ENCODE assay signal across 11 mouse cellular contexts in genomic region chr10:80697812-80698211, GRCm38 (mm10). TPM values are rescaled to one million over a fixed set of nuclear protein-coding genes. Genes with fewer than 3 reads are reported as not detected.
DNase-seq lines count a peak whose midpoint lies in the region; ATAC-seq and TF ChIP-seq lines count a peak whose summit lies in the region.
"Had no signal": no experiment of that assay in that cellular context is flagged by ENCODE, and none has a peak within 500 bp of the region (broad histone marks: within the 10 kb centered on the region; RNA-seq: fewer than 3 reads in every experiment).

No protein-coding gene starts in this region.

- H3K4me3 ChIP-seq in intestine, embryonic 16.5 days (ENCODE audit: low read length), result no peak overlapping the region
- H3K4me3 ChIP-seq in intestine, embryonic 15.5 days (replicated peaks), result no peak overlapping the region
- no peak overlapping the region; a peak in 1 of 4 replicates for H3K4me3 ChIP-seq in MEL (ENCODE audit: control insufficient read depth in 1 of 2, insufficient read depth in 1 of 2, low read depth in 2 of 2, low read length in 2 of 2)
- peak overlapping the region; percentile 18; the same call in 1 of the 2 replicates for H3K4me3 ChIP-seq in liver, postnatal 0 days (ENCODE audit: low read depth, low read length)
- no peak overlapping the region for H3K4me3 ChIP-seq in forebrain, embryonic 16.5 days (replicated peaks; ENCODE audit: low read length)

- no peak for ATAC-seq in intestine, embryonic 16.5 days
- no peak for ATAC-seq in intestine, embryonic 15.5 days
- ATAC-seq in liver, postnatal 0 days, result peak; percentile 13
- ATAC-seq in forebrain, embryonic 16.5 days, result no peak

- TF ChIP-seq RAD21 in MEL (IDR thresholded peaks at IDR 0.05; ENCODE audit: low read depth, low read length), result no peak

- H3K4me1 ChIP-seq in intestine, embryonic 16.5 days (ENCODE audit: control insufficient read depth, insufficient read depth, low read length), result peaks cover 26% of the 10 kb centered on the region
- H3K4me1 ChIP-seq in intestine, embryonic 15.5 days (replicated peaks), result peaks cover 29% of the 10 kb centered on the region
- peaks cover 37 to 74% of the 10 kb centered on the region in 2 experiments for H3K4me1 ChIP-seq in MEL (ENCODE audit: control insufficient read depth in 1 of 2, insufficient read depth in 2 of 2, low read length in 2 of 2)
- H3K4me1 ChIP-seq in liver, postnatal 0 days (ENCODE audit: insufficient read depth), result peaks cover 85% of the 10 kb centered on the region
- peaks cover 31% of the 10 kb centered on the region for H3K4me1 ChIP-seq in forebrain, embryonic 16.5 days (replicated peaks; ENCODE audit: control insufficient read depth, insufficient read depth, low read length)

- no peaks in the 10 kb centered on the region for H3K27me3 ChIP-seq in intestine, embryonic 16.5 days (replicated peaks; ENCODE audit: control insufficient read depth, insufficient read depth, low read length)
- H3K27me3 ChIP-seq in intestine, embryonic 15.5 days (replicated peaks), result no peaks in the 10 kb centered on the region
- H3K27me3 ChIP-seq in MEL (ENCODE audit: control insufficient read depth in 1 of 2, insufficient read depth in 2 of 2, low read length in 2 of 2), result no peaks in the 10 kb centered on the region
- H3K27me3 ChIP-seq in liver, postnatal 0 days (ENCODE audit: insufficient read depth, low read length), result no peaks in the 10 kb centered on the region
- H3K27me3 ChIP-seq in forebrain, embryonic 16.5 days (replicated peaks; ENCODE audit: control insufficient read depth, insufficient read depth, low read length), result no peaks in the 10 kb centered on the region

- intact Hi-C loops in gastrocnemius, postnatal 14 days (cut with DNase I; ENCODE audit: low total_unique reads), result no loop called here

- DNase-seq in MEL (ENCODE audit: low read depth, low spot score), result peak; percentile 93
- DNase-seq in c-Kit-positive CD71-positive TER-119-positive erythroid progenitor cells, embryonic 14.5 days (ENCODE audit: low spot score), result peak; percentile 84
- DNase-seq in liver, postnatal 0 days, result peak; percentile 77
- no peak for DNase-seq in gastrocnemius, postnatal 14 days
- DNase-seq: adrenal gland, postnatal 14 days; gastrocnemius, postnatal 10 days; lung, adult 2 months; retina, postnatal 1 day had no signal

- no peak for TF ChIP-seq CTCF in MEL (IDR thresholded peaks at IDR 0.05 in 2 of 3, conservative IDR thresholded peaks at IDR 0.05 in 1 of 3; ENCODE audit: control insufficient read depth in 1 of 3, insufficient read depth in 1 of 3, low read depth in 2 of 3, low read length in 3 of 3, poor library complexity in 1 of 3, severe bottlenecking in 1 of 3)
- TF ChIP-seq CTCF in liver, postnatal 0 days (IDR thresholded peaks at IDR 0.05; ENCODE audit: low read depth), result no peak

- 87% methylated on average over 9 of the region's 9 CpGs for WGBS in intestine, embryonic 16.5 days
- 93% methylated on average over 9 of the region's 9 CpGs for WGBS in intestine, embryonic 15.5 days
- WGBS in liver, postnatal 0 days (ENCODE audit: insufficient replicate concordance), result 41% methylated on average over 9 of the region's 9 CpGs
- WGBS in forebrain, embryonic 16.5 days, result 81% methylated on average over 9 of the region's 9 CpGs

- no peak overlapping the region for H3K4me2 ChIP-seq in intestine, embryonic 16.5 days (ENCODE audit: low read depth, low read length)
- no peak overlapping the region for H3K4me2 ChIP-seq in intestine, embryonic 15.5 days (replicated peaks)
- peak overlapping the region; percentile 65 for H3K4me2 ChIP-seq in liver, postnatal 0 days (ENCODE audit: low read depth, low read length)
- no peak overlapping the region for H3K4me2 ChIP-seq in forebrain, embryonic 16.5 days (ENCODE audit: low read length)

- 0 out of 2 replicates have a peak overlapping the region, but pooled peaks have one; percentile 1 for H3K9ac ChIP-seq in intestine, embryonic 16.5 days (ENCODE audit: low read depth, low read length)
- no peak overlapping the region for H3K9ac ChIP-seq in intestine, embryonic 15.5 days
- H3K9ac ChIP-seq in MEL (ENCODE audit: control insufficient read depth, low read depth, low read length, poor library complexity, severe bottlenecking), result peak overlapping the region; percentile 3; the same call in 1 of the 2 replicates
- peak overlapping the region; percentile 61 for H3K9ac ChIP-seq in liver, postnatal 0 days (replicated peaks)
- H3K9ac ChIP-seq in forebrain, embryonic 16.5 days (replicated peaks; ENCODE audit: low read depth, low read length), result no peak overlapping the region

- peaks cover 4% of the 10 kb centered on the region for H3K79me2 ChIP-seq in MEL (ENCODE audit: control insufficient read depth, insufficient read depth, low read length, poor library complexity)

- TF ChIP-seq POLR2A in MEL (IDR thresholded peaks at IDR 0.05; ENCODE audit: control insufficient read depth in 1 of 2, insufficient read depth in 1 of 2, low read depth in 1 of 2, low read length in 2 of 2, poor library complexity in 1 of 2), result peak in 1 of 2 experiments; percentile 41; a peak in 1 of 4 replicates

- H3K27ac ChIP-seq in intestine, embryonic 16.5 days (ENCODE audit: low read length), result no peak overlapping the region
- H3K27ac ChIP-seq in intestine, embryonic 15.5 days, result no peak overlapping the region
- H3K27ac ChIP-seq in MEL (ENCODE audit: control insufficient read depth, low read depth, low read length), result peak overlapping the region; percentile 61
- H3K27ac ChIP-seq in liver, postnatal 0 days (ENCODE audit: low read depth), result peak overlapping the region; percentile 80
- H3K27ac ChIP-seq in forebrain, embryonic 16.5 days (ENCODE audit: low read length), result no peak overlapping the region

- no peaks in the 10 kb centered on the region for H3K36me3 ChIP-seq in intestine, embryonic 16.5 days (ENCODE audit: control insufficient read depth, insufficient read depth, low read length)
- H3K36me3 ChIP-seq in intestine, embryonic 15.5 days, result 0 out of 2 replicates have a peak, but pooled peaks cover 3% of the 10 kb centered on the region
- H3K36me3 ChIP-seq in MEL (ENCODE audit: control insufficient read depth in 1 of 2, insufficient read depth in 2 of 2, low read length in 2 of 2), result peaks cover 0 to 57% of the 10 kb centered on the region in 2 experiments; a peak in 2 of 4 replicates
- peaks cover 10% of the 10 kb centered on the region for H3K36me3 ChIP-seq in liver, postnatal 0 days (replicated peaks; ENCODE audit: insufficient read depth, low read length)
- no peaks in the 10 kb centered on the region for H3K36me3 ChIP-seq in forebrain, embryonic 16.5 days (ENCODE audit: control insufficient read depth, insufficient read depth)

- peak; percentile 95 to 99 for TF ChIP-seq EP300 in MEL (IDR thresholded peaks at IDR 0.05; ENCODE audit: low read depth in 1 of 2, low read length in 2 of 2)
- TF ChIP-seq EP300 in liver, postnatal 0 days (IDR thresholded peaks at IDR 0.05; ENCODE audit: low read depth), result peak; percentile 96

- H3K9me3 ChIP-seq in intestine, embryonic 16.5 days (ENCODE audit: control insufficient read depth, low read length), result no peaks in the 10 kb centered on the region
- H3K9me3 ChIP-seq in intestine, embryonic 15.5 days, result no peaks in the 10 kb centered on the region
- no peaks in the 10 kb centered on the region for H3K9me3 ChIP-seq in MEL (replicated peaks; ENCODE audit: insufficient read depth, low read length)
- H3K9me3 ChIP-seq in liver, postnatal 0 days (ENCODE audit: low read length), result no peaks in the 10 kb centered on the region
- no peaks in the 10 kb centered on the region for H3K9me3 ChIP-seq in forebrain, embryonic 16.5 days (ENCODE audit: control insufficient read depth, low read length)

RNA-seq across cellular contexts. Expression of gene Mob3a, which starts 4.0 kb away (rescaled TPM):
- polyA plus RNA-seq in intestine, embryonic 16.5 days (2015; fragmentation: Nextera tagmentation; extraction: Ambion mirVana), result 39.8 and 41.8 TPM in 2 replicates
- 40.4 and 43.0 TPM in 2 replicates for polyA plus RNA-seq in intestine, embryonic 15.5 days (2015; fragmentation: Nextera tagmentation; extraction: Ambion mirVana)
- 38.3 and 38.7 TPM in 2 replicates for total RNA-seq in MEL (2012; rRNA removed)
- 10 to 100 TPM in 1 of 2 experiments, not detected in 1; 63.4 TPM for polyA plus RNA-seq in MEL (2012; ENCODE audit: insufficient read depth in 1 of 2, insufficient read length in 2 of 2, low read depth in 1 of 2, low replicate concordance in 2 of 2, missing spikeins in 1 of 2)
- 14.7 and 17.3 TPM in 2 replicates for polyA plus RNA-seq in liver, postnatal 0 days (2015; fragmentation: Nextera tagmentation; extraction: Ambion mirVana)
- polyA plus RNA-seq in forebrain, embryonic 16.5 days (2015; fragmentation: Nextera tagmentation; extraction: Ambion mirVana), result 56.9 and 59.4 TPM in 2 replicates
- total RNA-seq in gastrocnemius, postnatal 14 days (2021), result 1 to 10 TPM; 5.5 to 7.4 TPM

RNA-seq across cellular contexts. Expression of gene Izumo4, which starts 4.2 kb away (rescaled TPM):
- 18.5 and 25.0 TPM in 2 replicates for polyA plus RNA-seq in intestine, embryonic 16.5 days (2015; fragmentation: Nextera tagmentation; extraction: Ambion mirVana)
- 22.3 and 26.5 TPM in 2 replicates for polyA plus RNA-seq in intestine, embryonic 15.5 days (2015; fragmentation: Nextera tagmentation; extraction: Ambion mirVana)
- total RNA-seq in MEL (2012; rRNA removed), result 1.0 and 1.5 TPM in 2 replicates
- 1 to 10 TPM in 1 of 2 experiments, not detected in 1; 3.8 TPM for polyA plus RNA-seq in MEL (2012; ENCODE audit: insufficient read depth in 1 of 2, insufficient read length in 2 of 2, low read depth in 1 of 2, low replicate concordance in 2 of 2, missing spikeins in 1 of 2)
- 7.9 and 10.4 TPM in 2 replicates for polyA plus RNA-seq in liver, postnatal 0 days (2015; fragmentation: Nextera tagmentation; extraction: Ambion mirVana)
- 32.5 and 44.1 TPM in 2 replicates for polyA plus RNA-seq in forebrain, embryonic 16.5 days (2015; fragmentation: Nextera tagmentation; extraction: Ambion mirVana)
- 1 to 10 TPM; 3.2 to 3.5 TPM for total RNA-seq in gastrocnemius, postnatal 14 days (2021)

RNA-seq across cellular contexts. Expression of gene Mknk2, which starts 19.9 kb away (rescaled TPM):
- 18.3 and 49.9 TPM in 2 replicates for polyA plus RNA-seq in intestine, embryonic 16.5 days (2015; fragmentation: Nextera tagmentation; extraction: Ambion mirVana)
- 68.8 and 73.0 TPM in 2 replicates for polyA plus RNA-seq in intestine, embryonic 15.5 days (2015; fragmentation: Nextera tagmentation; extraction: Ambion mirVana)
- 68.6 and 87.1 TPM in 2 replicates for total RNA-seq in MEL (2012; rRNA removed)
- 100 to 1,000 TPM in 1 of 2 experiments, 10 to 100 TPM in 1; 47.4 to 184 TPM for polyA plus RNA-seq in MEL (2012; ENCODE audit: insufficient read depth in 1 of 2, insufficient read length in 2 of 2, low read depth in 1 of 2, low replicate concordance in 2 of 2, missing spikeins in 1 of 2)
- 45.8 and 46.1 TPM in 2 replicates for polyA plus RNA-seq in liver, postnatal 0 days (2015; fragmentation: Nextera tagmentation; extraction: Ambion mirVana)
- polyA plus RNA-seq in forebrain, embryonic 16.5 days (2015; fragmentation: Nextera tagmentation; extraction: Ambion mirVana), result 57.1 and 61.2 TPM in 2 replicates
- 100 to 1,000 TPM; 167 to 186 TPM for total RNA-seq in gastrocnemius, postnatal 14 days (2021)

RNA-seq across cellular contexts. Expression of gene Btbd2, which starts 40.9 kb away (rescaled TPM):
- polyA plus RNA-seq in intestine, embryonic 16.5 days (2015; fragmentation: Nextera tagmentation; extraction: Ambion mirVana), result 9.2 and 10.6 TPM in 2 replicates
- 54.9 and 62.4 TPM in 2 replicates for polyA plus RNA-seq in intestine, embryonic 15.5 days (2015; fragmentation: Nextera tagmentation; extraction: Ambion mirVana)
- total RNA-seq in MEL (2012; rRNA removed), result 35.4 and 43.1 TPM in 2 replicates
- polyA plus RNA-seq in MEL (2012; ENCODE audit: insufficient read depth in 1 of 2, insufficient read length in 2 of 2, low read depth in 1 of 2, low replicate concordance in 2 of 2, missing spikeins in 1 of 2), result 10 to 100 TPM in 1 of 2 experiments, not detected in 1; 81.8 TPM
- 10.7 and 11.5 TPM in 2 replicates for polyA plus RNA-seq in liver, postnatal 0 days (2015; fragmentation: Nextera tagmentation; extraction: Ambion mirVana)
- polyA plus RNA-seq in forebrain, embryonic 16.5 days (2015; fragmentation: Nextera tagmentation; extraction: Ambion mirVana), result 75.2 and 79.7 TPM in 2 replicates
- total RNA-seq in gastrocnemius, postnatal 14 days (2021), result 10 to 100 TPM; 30.1 to 34.4 TPM

RNA-seq across cellular contexts. Expression of gene Ap3d1, which starts 44.3 kb away (rescaled TPM):
- polyA plus RNA-seq in intestine, embryonic 16.5 days (2015; fragmentation: Nextera tagmentation; extraction: Ambion mirVana), result 57.9 and 58.4 TPM in 2 replicates
- polyA plus RNA-seq in intestine, embryonic 15.5 days (2015; fragmentation: Nextera tagmentation; extraction: Ambion mirVana), result 70.5 and 71.4 TPM in 2 replicates
- 29.6 and 32.7 TPM in 2 replicates for total RNA-seq in MEL (2012; rRNA removed)
- polyA plus RNA-seq in MEL (2012; ENCODE audit: insufficient read depth in 1 of 2, insufficient read length in 2 of 2, low read depth in 1 of 2, low replicate concordance in 2 of 2, missing spikeins in 1 of 2), result 100 to 1,000 TPM in 1 of 2 experiments, 10 to 100 TPM in 1; 54.5 to 260 TPM
- polyA plus RNA-seq in liver, postnatal 0 days (2015; fragmentation: Nextera tagmentation; extraction: Ambion mirVana), result 16.4 and 19.0 TPM in 2 replicates
- 101 and 102 TPM in 2 replicates for polyA plus RNA-seq in forebrain, embryonic 16.5 days (2015; fragmentation: Nextera tagmentation; extraction: Ambion mirVana)
- 10 to 100 TPM; 23.7 to 25.2 TPM for total RNA-seq in gastrocnemius, postnatal 14 days (2021)

Comparison
In these comparisons a context has a peak if more than half of its experiments do, and no peak if none do; other contexts are left out.
1. H3K9ac ChIP-seq: peak in intestine, embryonic 16.5 days (single experiment), MEL (single experiment) and liver, postnatal 0 days (single experiment); none in intestine, embryonic 15.5 days (single experiment) and forebrain, embryonic 16.5 days (single experiment).
2. H3K27ac ChIP-seq: peak in MEL (single experiment) and liver, postnatal 0 days (single experiment); none in intestine, embryonic 16.5 days (single experiment), intestine, embryonic 15.5 days (single experiment) and forebrain, embryonic 16.5 days (single experiment).